Mouse (Mus musculus) B cell, adult 2 months (primary cell): ENCODE measurements around the gene Gfpt2.
A peak's percentile ranks its signal among the peaks of the same experiment; 100 is the strongest.
"Not testable (repeated sequence)": the region's sequence is repeated elsewhere in the genome, so short reads cannot be mapped to it uniquely, and the experiment has no call there.

Source experiments
- DNase-seq, 2 experiments: peaks; one replicate each; pipeline ENCODE4 v3.0.0; 2022

The Gfpt2 gene

GRCm38 (mm10) chr11:49793619-49794341 is at the start of gene Gfpt2:
Gene Gfpt2 (plus strand): TSS chr11:49794178.
- peak; percentile 8 to 17 for DNase-seq

GRCm38 (mm10) chr11:49744981-49745380 is 49.0 kb upstream of the Gfpt2 start:
- DNase-seq: no peak

GRCm38 (mm10) chr11:49745839-49746238 is 48.1 kb upstream of the Gfpt2 start:
- no peak for DNase-seq

- no peak for DNase-seq
These were observed 47.2 kb upstream of the Gfpt2 start for GRCm38 (mm10) chr11:49746756-49747155.

- DNase-seq: no peak
These were observed 38.9 kb upstream of the Gfpt2 start for GRCm38 (mm10) chr11:49754958-49755665.

GRCm38 (mm10) chr11:49758096-49758495 is 35.9 kb upstream of the Gfpt2 start:
- DNase-seq: no peak

GRCm38 (mm10) chr11:49761130-49761529 is 32.8 kb upstream of the Gfpt2 start:
- no peak for DNase-seq

- no peak for DNase-seq
These were observed 30.4 kb upstream of the Gfpt2 start for GRCm38 (mm10) chr11:49763555-49763954.

GRCm38 (mm10) chr11:49764023-49764422 is 30.0 kb upstream of the Gfpt2 start:
- DNase-seq: no peak

GRCm38 (mm10) chr11:49764639-49765299 is 29.2 kb upstream of the Gfpt2 start:
- DNase-seq: peak; percentile 3

- no peak for DNase-seq
These were observed 28.4 kb upstream of the Gfpt2 start for GRCm38 (mm10) chr11:49765377-49766136.

GRCm38 (mm10) chr11:49766137-49766411 is 27.9 kb upstream of the Gfpt2 start:
- no peak for DNase-seq

GRCm38 (mm10) chr11:49767497-49767896 is 26.5 kb upstream of the Gfpt2 start:
- not testable (repeated sequence) for DNase-seq

GRCm38 (mm10) chr11:49768781-49769180 is 25.2 kb upstream of the Gfpt2 start:
- no peak for DNase-seq

- no peak for DNase-seq
These were observed 23.1 kb upstream of the Gfpt2 start for GRCm38 (mm10) chr11:49770676-49771550.

- peak in 1 of 2 experiments; percentile 8 for DNase-seq
These were observed 21.7 kb upstream of the Gfpt2 start for GRCm38 (mm10) chr11:49772251-49772650.

- DNase-seq: no peak
These were observed 19.1 kb upstream of the Gfpt2 start for GRCm38 (mm10) chr11:49774894-49775293.

GRCm38 (mm10) chr11:49778844-49779243 is 15.1 kb upstream of the Gfpt2 start:
- DNase-seq: no peak

GRCm38 (mm10) chr11:49780161-49780817 is 13.7 kb upstream of the Gfpt2 start:
- DNase-seq: peak in 1 of 2 experiments; percentile 3

- DNase-seq: no peak
These were observed 12.1 kb upstream of the Gfpt2 start for GRCm38 (mm10) chr11:49781833-49782399.

- no peak for DNase-seq
These were observed 847 bp upstream of the Gfpt2 start for GRCm38 (mm10) chr11:49793131-49793530.
